Mouse (Mus musculus): ENCODE data around the gene Txnrd1. TPM values are rescaled to one million over a fixed set of nuclear protein-coding genes. Genes with fewer than 3 reads are reported as not detected.

Txnrd1 gene
- total RNA-seq, 2 experiments from 2014 or later: 103 to 122 TPM

DNA sequence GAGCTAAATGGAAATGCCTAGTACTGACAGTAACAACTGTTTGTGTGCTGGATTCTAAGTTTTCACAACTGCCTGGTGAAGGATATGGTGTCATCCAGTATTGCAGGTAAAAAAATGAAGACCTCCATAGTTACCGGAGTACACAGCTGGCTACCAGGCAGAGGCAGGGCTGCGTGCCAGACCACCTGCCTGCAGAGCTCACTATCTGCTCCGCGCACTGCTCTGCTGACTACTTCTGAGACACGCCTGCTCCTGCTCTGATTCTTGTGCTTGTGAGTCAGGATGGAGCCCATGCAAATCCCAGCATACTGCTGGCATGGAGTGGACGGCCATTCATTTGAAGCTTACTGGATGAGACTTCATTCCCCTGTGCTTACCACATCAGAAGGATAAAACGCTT is 30.1 kb downstream of the Txnrd1 start:
- no peak for DNase-seq

DNA sequence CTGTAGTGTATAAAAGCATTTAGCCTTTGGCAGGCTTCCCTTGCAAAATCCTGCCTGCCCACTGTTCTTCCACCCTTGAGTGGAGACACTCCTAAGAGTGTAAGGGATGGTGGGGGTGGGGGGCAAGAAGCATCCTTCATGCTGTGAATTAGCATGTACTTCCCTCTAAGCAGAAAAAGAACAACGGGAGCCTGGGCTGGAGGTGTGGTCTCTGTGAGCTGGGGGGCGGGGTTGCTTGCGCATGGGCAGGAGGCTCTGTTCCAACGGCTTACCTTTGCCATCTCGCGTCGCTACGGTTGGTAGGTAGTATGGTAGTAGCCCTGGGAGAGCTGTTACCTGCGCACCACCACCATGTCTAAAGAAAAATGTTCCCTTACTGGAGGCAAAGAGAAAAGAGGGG is 32.6 kb downstream of the Txnrd1 start, which contains the start of gene Eid3:
Eid3 (plus strand) TSS at position 271 of the 400 bp plus-strand sequence.
- DNase-seq: no peak

DNA sequence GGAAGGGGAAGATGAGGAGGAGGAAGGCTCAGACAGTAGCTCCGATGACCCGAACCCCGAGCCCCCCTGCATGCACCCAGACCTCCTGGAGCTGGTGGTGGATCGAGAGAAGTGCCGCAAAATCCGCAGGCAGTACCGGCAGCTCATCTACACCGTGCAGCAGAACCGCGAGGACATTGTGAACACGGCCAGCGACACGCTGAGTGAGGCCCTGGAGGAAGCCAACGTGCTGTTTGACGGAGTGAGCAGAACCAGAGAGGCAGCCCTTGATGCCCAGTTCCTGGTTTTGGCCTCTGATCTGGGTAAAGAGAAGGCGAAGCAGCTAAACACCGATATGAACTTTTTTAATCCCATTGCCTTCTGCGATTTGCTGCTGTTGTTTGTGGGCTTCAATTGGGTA is 33.1 kb downstream of the Txnrd1 start:
- no peak for DNase-seq

DNA sequence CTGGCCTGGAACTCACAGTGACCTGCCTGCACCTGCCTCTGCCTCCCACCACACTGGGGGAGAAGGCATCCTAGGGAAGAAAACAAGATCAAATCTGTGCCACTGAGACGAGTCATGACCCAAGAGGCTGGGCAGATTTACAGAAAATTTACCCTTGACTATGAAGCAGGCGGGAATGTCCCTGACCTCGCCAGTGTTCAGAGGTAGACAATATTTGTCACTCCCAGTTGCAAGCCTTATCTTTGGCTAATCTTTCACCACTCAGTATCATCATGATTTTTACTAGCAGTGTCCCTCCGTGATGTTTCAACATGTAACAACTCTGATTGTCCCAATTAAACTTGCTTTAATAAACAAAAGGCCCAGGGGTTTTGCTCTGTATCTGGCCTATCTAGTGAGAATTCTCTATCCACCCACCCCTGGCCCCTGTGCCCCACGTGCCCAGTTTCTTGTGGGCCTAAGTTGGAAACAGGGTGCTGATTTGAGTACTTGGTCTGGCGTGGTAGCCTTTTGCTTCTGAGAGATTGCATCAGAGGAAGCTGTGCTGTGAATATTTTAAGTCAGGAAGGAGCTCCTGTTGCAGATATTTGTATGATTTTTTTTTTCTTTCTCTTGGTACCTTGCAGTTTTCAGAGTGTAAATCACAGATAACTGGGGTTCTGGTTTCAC is 34.8 kb downstream of the Txnrd1 start:
- peak; percentile 52 to 75 for DNase-seq

DNA sequence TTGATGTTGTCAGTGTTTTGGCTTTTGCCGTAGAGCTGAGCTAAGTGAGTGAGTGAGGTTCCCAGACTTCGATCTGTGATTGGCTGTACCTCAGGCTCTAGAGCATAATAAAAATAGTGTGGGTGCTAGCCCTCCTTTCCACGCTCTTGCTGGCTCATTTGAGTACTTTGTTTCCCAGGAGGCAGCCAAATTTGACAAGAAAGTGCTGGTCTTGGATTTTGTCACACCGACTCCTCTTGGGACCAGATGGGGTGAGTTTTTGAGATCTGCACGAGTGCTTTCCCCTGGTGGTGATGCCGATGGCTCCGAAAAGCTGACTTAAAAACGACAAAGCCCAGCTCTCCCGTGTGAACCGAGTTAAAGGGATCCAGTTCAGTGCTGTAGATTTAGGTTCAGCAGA is 41.7 kb downstream of the Txnrd1 start:
- no peak for DNase-seq

DNA sequence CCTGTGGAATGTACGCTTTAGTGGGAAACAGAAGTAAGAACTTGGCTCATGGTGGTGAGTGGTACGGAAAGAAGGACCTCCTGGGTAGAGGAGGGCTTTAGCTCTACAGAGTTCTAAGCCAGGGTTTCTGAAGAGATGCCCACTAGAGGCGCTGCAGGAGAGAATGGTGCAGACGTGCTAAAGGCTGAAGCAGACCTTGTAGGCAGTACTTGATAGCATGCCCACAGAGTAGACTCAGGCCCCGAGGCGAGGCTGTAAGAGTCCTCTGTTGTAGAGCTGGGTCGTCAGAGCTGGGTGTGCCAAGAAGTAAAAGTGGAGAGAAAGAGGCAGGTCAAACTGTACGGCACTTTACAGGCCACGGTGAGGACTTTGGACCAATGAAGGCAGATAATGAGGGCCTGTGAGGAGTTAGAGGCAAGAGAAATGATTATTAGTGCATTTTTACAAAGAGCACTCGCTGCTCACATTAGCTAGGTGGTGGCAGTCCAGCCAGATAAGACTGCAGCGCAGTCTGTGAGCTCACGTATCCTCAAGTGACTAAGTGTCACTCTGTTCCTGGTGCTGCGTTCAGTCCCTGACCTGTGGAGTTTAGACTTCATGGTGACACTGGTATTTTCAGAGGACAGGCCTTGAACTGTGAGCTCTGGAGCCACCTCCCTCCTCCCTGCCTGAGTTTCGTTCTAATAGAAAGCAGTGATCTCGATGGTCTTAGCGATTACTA is 42.5 kb downstream of the Txnrd1 start:
- DNase-seq: peak in 1 of 2 experiments; percentile 34

DNA sequence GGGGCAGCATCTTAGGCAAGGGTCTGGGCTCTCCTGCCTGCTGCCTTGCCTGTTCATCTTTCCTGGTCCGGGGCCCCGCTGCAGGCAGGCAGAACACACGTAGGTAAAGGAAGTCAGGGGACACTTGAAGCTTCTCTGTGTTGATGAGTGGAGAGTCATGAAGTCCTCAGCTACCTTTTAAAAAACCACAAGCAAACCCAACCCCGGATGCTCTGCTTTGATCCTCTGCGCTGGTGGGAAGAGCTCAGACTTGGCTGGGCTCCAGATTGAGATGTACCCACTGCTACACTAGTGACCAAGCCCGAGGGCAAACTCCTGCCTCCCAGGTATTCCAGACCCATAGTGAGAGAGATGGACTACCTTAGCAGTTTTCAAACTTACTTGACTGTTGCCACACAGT is 53.6 kb downstream of the Txnrd1 start:
- no peak for DNase-seq

DNA sequence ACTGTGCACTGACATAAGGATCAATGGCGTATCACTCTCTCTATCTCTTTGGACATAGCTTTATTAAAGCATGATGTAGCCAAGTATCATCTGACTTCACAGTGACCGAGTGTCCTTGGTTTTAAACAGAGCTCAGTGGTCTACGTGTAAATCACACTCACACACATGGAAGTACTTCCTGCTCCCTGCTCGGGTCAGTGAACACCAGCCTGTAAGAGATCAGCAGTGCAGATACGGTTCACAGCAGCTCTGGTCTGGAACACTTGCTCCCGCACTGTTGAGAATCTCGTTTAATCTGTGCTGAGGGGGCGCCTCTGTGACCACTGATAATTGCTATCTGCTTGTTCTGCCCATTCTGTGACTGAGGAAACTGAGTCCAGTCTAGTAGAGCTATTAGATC is 54.8 kb downstream of the Txnrd1 start:
- no peak for DNase-seq

DNA sequence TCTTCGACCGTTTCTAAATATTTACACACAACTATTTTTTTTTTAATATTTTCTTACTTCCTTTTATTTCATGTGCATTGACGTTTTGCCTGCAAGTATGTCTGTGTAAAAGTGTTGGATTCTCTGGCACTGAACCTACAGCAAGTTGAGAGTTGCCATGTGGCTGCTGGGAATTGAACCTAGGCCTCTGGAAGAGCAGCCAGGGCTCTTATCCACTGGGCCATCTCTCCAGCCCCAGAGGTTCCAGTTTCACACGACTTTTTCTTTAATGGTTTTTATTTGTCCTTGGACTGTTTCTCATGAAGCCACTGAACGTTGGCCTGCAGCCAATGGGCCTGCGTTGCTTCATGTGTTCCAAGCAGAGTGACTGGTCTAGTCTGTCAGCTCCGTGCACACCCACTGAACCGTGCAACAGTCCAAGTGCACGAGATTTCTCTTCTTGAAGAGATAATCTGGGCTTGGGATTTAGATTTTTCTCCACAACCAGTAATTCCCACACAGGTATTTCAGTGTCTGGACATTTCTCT is 55.8 kb downstream of the Txnrd1 start:
- DNase-seq: peak; percentile 90 to 92

DNA sequence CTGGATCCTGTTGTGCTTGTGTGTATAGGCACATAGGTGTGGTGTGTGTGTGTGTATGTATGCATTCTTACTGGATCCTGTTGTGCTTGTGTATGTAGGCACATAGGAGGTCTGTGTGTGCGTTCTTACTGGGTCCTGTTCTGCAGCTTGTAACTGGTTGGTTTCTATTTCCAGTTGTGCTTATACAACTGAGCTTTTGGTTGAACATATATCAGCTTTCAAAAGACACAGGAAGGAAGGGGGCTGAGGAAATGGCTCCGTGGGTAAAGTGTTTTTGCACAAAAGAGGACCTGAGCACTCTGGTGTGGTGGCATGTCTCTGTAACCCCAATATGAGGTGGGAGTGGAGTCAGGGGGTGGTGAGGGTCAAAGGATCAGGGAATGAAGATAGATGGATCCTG is 57.2 kb downstream of the Txnrd1 start:
- DNase-seq: no peak

DNA sequence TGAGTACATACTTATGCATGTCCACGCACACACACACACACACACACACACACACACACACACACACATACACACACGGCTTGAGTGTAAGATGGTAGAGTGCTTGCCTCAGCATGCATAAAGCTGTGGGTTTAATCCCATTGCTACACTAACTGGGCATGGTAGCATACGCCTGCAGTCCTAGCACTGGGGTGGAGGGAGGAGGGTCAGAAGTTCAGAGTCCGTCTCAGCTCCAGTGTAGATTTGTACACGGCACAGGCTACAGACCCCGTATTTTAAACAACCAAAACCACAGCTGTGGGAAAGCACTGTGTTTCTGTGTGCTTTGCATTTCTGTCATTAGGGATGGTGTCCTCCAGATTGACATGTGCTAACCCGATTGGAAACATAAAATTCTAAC is 57.7 kb downstream of the Txnrd1 start:
- no peak for DNase-seq

DNA sequence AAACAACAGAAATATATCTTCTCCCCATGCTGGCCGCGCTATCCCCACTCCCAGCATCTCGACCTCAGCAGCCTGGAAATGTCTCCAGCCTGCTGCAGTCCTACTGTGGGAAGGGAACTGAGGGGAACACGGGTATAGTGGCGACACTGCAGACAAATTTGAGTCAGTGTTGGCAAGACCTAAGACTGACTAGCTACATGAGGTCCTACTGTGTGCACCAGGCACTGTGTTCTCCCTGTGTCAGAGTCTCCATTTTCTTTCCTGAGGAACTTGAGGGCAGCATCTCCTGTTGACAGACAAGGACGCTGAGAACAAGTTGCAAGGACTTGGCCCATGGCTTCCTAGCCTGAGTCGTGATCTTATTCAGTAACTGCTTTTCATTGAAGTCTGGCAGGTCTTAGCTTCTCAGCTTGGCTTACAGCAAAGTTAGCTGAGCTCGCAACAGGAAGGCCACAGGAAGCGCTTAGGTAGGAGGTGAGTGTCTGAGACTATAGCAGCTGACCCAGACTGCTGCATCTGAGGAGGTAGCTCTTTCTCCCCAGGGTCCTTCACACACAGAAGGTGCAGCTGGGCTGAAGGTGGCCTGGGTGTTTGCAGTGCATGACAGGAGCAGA is 58.8 kb downstream of the Txnrd1 start:
- DNase-seq: no peak

DNA sequence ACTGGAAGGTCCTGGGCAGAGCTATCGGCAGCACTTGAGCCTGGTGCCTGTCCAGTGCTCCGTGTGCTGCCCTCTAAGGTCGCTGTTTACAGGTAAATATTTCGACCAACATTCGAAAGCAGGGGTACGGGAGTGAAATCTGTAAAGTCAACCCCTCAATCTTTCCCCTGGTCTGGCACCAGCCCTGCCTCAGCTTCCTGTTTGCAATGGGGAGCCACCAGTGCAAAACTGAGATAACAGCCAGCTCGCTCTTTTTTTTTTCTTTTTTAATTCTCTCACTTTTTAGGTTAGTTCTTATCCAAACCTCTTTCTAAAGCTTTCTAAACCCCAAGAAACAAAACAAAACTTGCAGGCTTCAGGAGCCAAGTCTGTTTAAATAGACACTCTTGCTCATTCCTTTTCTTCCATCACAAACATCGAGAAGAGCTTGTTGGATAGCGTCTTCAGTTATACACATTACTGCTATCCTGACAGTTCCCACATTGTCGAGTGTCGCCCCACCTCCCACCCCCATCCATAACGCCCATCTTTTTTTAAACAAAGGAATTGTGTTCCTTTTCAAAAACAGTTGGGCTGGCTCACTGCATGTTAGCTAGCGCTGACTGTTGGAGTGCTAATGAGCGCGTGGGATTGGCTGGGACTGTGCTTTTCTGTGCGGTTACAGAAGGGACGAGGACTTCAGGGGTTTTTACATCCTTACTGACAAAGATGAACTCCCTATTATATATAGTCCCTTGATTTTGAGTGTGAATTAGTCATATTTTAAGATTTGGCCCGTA is 60.3 kb downstream of the Txnrd1 start:
- no peak for DNase-seq

DNA sequence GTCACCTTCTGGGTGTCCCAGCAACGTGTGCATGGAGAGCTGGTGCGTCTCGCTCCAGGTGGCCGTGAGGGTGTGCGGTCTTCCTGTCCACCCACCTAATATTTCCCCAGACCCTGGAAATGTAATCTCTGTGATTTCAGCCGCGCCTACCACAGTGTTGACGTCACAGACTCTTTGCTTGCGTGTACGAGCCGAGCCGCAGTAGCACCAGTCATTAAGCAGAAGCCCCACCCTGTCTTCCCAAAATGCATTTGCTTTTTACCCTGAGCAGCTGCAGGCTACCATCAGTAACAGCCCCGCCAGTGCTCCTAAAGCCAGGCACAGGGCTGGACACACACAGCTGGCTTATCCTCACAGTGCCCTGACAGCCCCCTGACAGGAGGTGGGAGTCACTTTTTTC is 64.2 kb downstream of the Txnrd1 start:
- no peak for DNase-seq

DNA sequence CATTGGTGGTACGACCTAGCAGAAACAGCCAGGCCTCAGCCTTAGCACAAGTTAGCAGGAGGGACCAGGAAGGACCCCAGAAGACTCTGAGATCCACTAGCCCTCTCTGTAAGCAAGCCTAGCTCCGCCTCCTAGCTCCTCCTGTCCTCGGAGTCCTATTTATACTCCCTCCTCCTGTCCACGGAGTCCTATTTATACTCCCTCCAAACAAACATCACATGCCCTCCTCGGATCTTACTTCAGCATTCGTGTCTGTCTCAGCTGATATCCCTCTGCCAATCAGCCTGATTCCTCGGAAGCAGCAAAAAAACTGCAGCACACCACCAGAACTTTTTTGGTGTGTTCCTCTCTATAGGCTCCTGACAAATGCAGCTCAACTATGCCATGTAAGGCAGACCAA is 65.1 kb downstream of the Txnrd1 start:
- no peak for DNase-seq

DNA sequence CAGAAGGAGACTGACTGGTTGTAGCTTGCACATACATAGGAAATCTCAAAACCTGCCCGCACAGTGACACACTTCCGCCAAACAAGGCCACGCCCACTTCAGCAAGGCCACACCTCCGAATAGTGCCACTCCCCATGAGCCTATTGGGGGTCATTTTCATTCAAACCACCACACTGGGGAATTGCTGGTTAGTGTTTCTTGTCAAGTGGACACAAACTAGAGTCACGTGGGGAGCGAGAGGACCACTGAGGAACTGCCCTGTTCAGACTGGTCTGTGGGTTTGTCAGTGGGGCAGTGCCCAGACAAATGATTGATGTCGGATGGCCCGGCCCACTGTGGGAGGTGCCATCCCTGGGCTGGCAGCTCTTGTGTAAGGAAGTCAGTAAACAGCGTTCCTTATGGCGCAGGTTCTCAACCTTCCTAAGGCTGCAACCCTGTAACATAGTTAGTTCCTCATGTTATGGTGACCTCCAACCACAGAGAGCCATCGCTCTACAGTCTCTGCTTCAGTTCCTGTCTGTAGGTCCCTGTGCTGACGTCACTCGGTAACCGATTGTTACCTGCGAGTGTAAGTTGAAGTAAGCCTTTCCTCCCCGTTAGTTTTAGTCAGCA is 66.2 kb downstream of the Txnrd1 start:
- DNase-seq: peak; percentile 18 to 22

DNA sequence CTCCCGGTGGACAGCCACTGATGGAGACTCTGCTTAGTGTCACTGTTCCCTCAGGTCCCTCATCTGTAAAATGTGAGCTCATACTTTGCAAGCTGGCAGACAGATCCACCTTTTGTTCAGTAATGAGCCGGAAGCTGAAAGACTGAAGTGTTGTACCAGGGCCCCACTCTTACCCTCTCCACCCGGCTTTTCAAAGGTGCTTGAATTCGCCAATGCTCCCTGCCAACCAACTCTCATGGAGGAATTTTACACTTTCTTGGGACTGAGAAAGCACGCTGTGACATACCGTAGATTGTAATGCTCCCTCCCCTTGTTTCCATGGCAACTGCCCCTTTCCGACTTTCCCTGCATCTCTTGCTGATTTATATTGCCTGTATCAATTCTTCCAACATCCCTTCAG is 66.8 kb downstream of the Txnrd1 start:
- DNase-seq: no peak

DNA sequence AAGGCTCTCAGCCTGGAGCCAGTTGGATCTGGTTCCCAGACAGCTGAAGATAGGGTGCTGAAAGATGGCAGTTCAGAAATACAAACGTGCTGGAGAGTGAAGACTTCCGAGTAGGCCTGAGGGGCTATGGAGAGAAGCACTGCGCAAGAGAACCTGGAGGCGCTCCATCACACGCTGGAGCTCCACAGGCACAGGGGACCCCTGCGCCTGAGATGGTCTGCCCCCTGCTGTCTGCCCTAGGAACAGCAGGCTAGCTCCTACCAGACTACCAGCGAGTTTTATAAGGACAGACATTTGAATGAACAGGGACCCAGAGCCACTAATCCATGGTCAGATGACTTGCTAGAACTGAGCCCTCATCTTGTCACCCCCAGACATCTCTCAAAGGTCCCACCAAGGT is 67.7 kb downstream of the Txnrd1 start:
- peak; percentile 89 to 92 for DNase-seq

DNA sequence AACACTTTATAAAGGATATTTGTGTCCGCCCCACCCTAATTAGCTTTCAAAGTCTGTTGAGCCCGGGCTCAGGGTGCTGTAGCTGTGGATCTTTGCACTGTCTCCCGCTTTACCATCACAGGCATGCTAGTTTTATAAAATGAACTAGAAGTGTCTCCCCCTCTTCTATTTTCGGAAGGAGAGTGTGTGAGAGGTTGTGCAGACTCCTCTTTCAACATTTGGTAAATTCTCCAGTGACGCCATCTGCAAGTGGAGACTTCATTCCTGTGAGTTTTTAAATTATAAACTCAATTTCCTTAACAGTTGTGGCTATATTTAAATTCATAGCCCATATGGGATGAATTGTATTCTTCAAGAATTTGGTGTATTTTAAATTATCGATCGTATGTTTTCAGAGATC is 74.8 kb downstream of the Txnrd1 start:
- DNase-seq: no peak

DNA sequence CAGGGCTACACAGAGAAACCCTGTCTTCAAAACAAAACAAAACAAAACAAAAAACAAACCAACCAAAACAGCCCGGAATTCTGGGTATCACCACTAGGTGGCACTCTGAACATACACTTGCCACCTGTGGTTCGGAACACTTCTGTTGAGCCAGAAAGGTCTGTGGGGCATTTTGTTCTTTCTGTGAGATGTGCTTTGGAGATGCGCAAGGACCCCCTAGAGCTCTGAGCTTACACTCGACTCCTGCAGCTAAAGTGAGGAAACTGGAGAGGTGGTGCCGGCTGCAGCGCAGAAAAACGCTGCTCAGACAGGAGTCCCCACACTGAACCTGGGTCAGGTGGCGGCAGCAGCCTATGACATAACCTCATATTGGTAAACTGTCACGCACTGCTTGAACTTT is 75.6 kb downstream of the Txnrd1 start:
- DNase-seq: peak; percentile 64 to 75

DNA sequence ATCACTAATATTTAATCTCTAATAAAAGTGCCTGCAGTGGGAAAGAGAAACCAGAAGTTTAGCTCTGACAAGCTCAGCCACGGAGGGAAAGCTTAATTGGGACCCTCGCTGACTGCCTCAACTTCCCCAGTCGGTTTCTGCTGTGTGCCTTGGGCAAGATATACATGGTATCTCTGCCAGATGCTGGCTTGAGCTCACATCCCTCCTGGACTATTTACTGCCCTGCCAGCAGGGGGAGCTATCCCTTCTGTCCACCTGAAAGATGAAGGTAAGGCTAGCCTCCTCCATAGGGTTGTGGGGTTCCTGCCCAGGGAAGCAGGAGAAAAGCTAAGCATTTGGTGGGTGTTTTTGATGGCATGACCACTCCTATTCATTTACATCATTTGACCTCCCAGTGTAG is 76.4 kb downstream of the Txnrd1 start:
- DNase-seq: peak; percentile 37 to 62

DNA sequence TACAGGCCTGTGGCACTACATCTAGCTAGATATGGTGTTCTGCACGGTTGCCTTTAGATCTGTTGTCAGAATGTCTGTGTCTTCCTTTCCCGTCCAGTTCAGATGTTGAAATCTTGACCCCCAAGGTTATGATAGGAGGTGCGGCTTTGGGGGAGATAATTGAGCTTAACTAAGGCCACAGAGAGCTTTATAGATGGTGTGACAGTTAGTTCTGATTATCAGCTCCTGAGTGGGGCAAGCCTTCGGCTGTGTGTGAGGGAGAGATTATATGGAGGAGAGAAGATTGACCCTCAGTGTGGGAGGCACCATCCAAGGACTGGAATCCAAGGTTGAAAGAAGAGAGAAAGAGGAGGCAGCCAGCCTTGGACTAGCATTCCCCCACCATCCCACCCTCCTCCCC is 79.5 kb downstream of the Txnrd1 start:
- DNase-seq: no peak

All from adrenal gland, postnatal 36 days (tissue).